Mouse (Mus musculus) liver, embryonic 13.5 days (tissue): ENCODE data around the gene Atrip. TPM values are rescaled to one million over a fixed set of nuclear protein-coding genes. Genes with fewer than 3 reads are reported as not detected.

Source experiments
- ATAC-seq: fragments of 200-750 bp; cut with Nextera tagmentation; 2 replicates; pipeline ENCODE4 v1.8.0; 2017; ENCODE audit warnings: low read depth, mild to moderate bottlenecking, moderate number of reproducible peaks, moderate library complexity
- DNase-seq: peaks from one replicate; pipeline ENCODE4 v3.0.0; 2022
- H3K27ac ChIP-seq: fragments of 300-500 bp; sonication (generic); 2 replicates; pipeline ENCODE4 v1.5.1; 2015; ENCODE audit warnings: moderate library complexity, mild to moderate bottlenecking, inconsistent platforms
- H3K27me3 ChIP-seq: fragments of 300-500 bp; sonication (generic); 2 replicates; pipeline ENCODE4 v1.6.1; 2015; ENCODE audit warnings: mild to moderate bottlenecking, inconsistent platforms
- H3K36me3 ChIP-seq: fragments of 300-500 bp; sonication (generic); 2 replicates; pipeline ENCODE4 v1.6.1; 2015; ENCODE audit warnings: mild to moderate bottlenecking, inconsistent platforms
- H3K4me1 ChIP-seq: fragments of 300-500 bp; sonication (generic); replicated peaks from 2 replicates; pipeline ENCODE4 v1.6.1; 2015; ENCODE audit warnings: inconsistent platforms
- H3K4me2 ChIP-seq: fragments of 300-500 bp; sonication (generic); 2 replicates; pipeline ENCODE4 v1.6.1; 2015; ENCODE audit warnings: inconsistent platforms, mild to moderate bottlenecking, moderate library complexity
- H3K4me3 ChIP-seq: fragments of 300-500 bp; sonication (generic); replicated peaks from 2 replicates; pipeline ENCODE4 v1.5.1; 2015; ENCODE audit warnings: mild to moderate bottlenecking, inconsistent platforms
- H3K9ac ChIP-seq: fragments of 300-500 bp; sonication (generic); 2 replicates; pipeline ENCODE4 v1.6.1; 2015; ENCODE audit warnings: mild to moderate bottlenecking, inconsistent platforms
- H3K9me3 ChIP-seq: fragments of 300-500 bp; sonication (generic); replicated peaks from 2 replicates; pipeline ENCODE4 v1.6.1; 2016; ENCODE audit warnings: inconsistent platforms
- WGBS: fragments of 180-500 bp; shearing (Covaris S2); methylation state at CpG from one replicate; pipeline ENCODE4 v1.1.7; 2015; ENCODE audit not compliant: insufficient replicate concordance; 5-methylcytosine and 5-hydroxymethylcytosine counted together
- polyA plus RNA-seq: library from polyadenylated mRNA; unstranded; fragments of >200 nt; fragmentation: Nextera tagmentation; extraction: Ambion mirVana; gene quantifications from 2 replicates; pipeline ENCODE4 v1.2.1, GENCODE M21; 2015

Gene Atrip
- polyA plus RNA-seq, 1 experiment from 2014 or later, result 12.7 TPM

GRCm38 (mm10) chr9:109030312-109030711 lies 43.6 kb downstream of the Atrip start:
- Histone ChIP-seq H3K27ac (no peak overlapping the region), H3K9ac (no peak overlapping the region), H3K27me3 (no peaks in the 10 kb centered on the region; the same call in 1 of the 2 replicates), H3K36me3 (no peaks in the 10 kb centered on the region), H3K9me3 (no peaks in the 10 kb centered on the region), H3K4me1 (peaks cover 13% of the 10 kb centered on the region), H3K4me3 (no peak overlapping the region), H3K4me2 (no peak overlapping the region)
- ATAC-seq, result no peak
- WGBS, result 50% methylated on average over 3 of the region's 3 CpGs
- DNase-seq, result no peak

- Histone ChIP-seq H3K4me2 (no peak overlapping the region), H3K9ac (no peak overlapping the region), H3K27ac (no peak overlapping the region), H3K9me3 (no peaks in the 10 kb centered on the region), H3K4me3 (no peak overlapping the region), H3K27me3 (no peaks in the 10 kb centered on the region; the same call in 1 of the 2 replicates), H3K4me1 (peaks cover 13% of the 10 kb centered on the region), H3K36me3 (no peaks in the 10 kb centered on the region)
- 68% methylated on average over 5 of the region's 5 CpGs for WGBS
- no peak for DNase-seq
- no peak for ATAC-seq
Observed at GRCm38 (mm10) chr9:109028919-109029318, 45.0 kb downstream of the Atrip start.

- ATAC-seq (no peak), DNase-seq (no peak)
- 72% methylated on average over 3 of the region's 3 CpGs for WGBS
- Histone ChIP-seq H3K36me3 (no peaks in the 10 kb centered on the region), H3K27me3 (no peaks in the 10 kb centered on the region; the same call in 1 of the 2 replicates), H3K4me1 (peaks cover 13% of the 10 kb centered on the region), H3K4me3 (no peak overlapping the region), H3K9me3 (no peaks in the 10 kb centered on the region), H3K27ac (no peak overlapping the region), H3K9ac (no peak overlapping the region), H3K4me2 (no peak overlapping the region)
Observed at GRCm38 (mm10) chr9:109028421-109028820, 45.5 kb downstream of the Atrip start.

GRCm38 (mm10) chr9:109027521-109027920 lies 46.4 kb downstream of the Atrip start:
- no peak for DNase-seq
- WGBS, result 61% methylated on average over 8 of the region's 8 CpGs

GRCm38 (mm10) chr9:109022866-109023685 lies 50.8 kb downstream of the Atrip start:
- Histone ChIP-seq H3K27ac (no peak overlapping the region), H3K9me3 (no peaks in the 10 kb centered on the region), H3K4me3 (no peak overlapping the region), H3K27me3 (no peaks in the 10 kb centered on the region; the same call in 1 of the 2 replicates), H3K9ac (no peak overlapping the region), H3K4me1 (peaks cover 3% of the 10 kb centered on the region), H3K36me3 (no peaks in the 10 kb centered on the region), H3K4me2 (no peak overlapping the region)
- no peak for ATAC-seq
- no peak for DNase-seq
- 61% methylated on average over 17 of the region's 17 CpGs for WGBS

More at GRCm38 (mm10) chr9:109027521-109027920, 46.4 kb downstream of the Atrip start:
- Histone ChIP-seq H3K27me3 (no peaks in the 10 kb centered on the region; the same call in 1 of the 2 replicates), H3K27ac (no peak overlapping the region), H3K36me3 (no peaks in the 10 kb centered on the region), H3K4me3 (no peak overlapping the region), H3K4me1 (peaks cover 7% of the 10 kb centered on the region), H3K4me2 (no peak overlapping the region), H3K9ac (no peak overlapping the region), H3K9me3 (no peaks in the 10 kb centered on the region)
- ATAC-seq, result no peak

- no peak overlapping the region for H3K27ac ChIP-seq
- H3K9ac ChIP-seq, result no peak overlapping the region
- no peak overlapping the region for H3K4me2 ChIP-seq
- H3K36me3 ChIP-seq, result no peaks in the 10 kb centered on the region
- H3K9me3 ChIP-seq, result no peaks in the 10 kb centered on the region
- ATAC-seq, result no peak
- H3K4me1 ChIP-seq, result peaks cover 20% of the 10 kb centered on the region
- WGBS, result 46% methylated on average over 4 of the region's 4 CpGs
- DNase-seq, result no peak
- no peaks in the 10 kb centered on the region; the same call in 1 of the 2 replicates for H3K27me3 ChIP-seq
- no peak overlapping the region for H3K4me3 ChIP-seq
Observed at GRCm38 (mm10) chr9:109021428-109021827, 52.5 kb downstream of the Atrip start.

- Histone ChIP-seq H3K9me3 (no peaks in the 10 kb centered on the region), H3K36me3 (no peaks in the 10 kb centered on the region), H3K4me3 (peak overlapping the region; percentile 5), H3K4me2 (peak overlapping the region; percentile 52), H3K27ac (peak overlapping the region; percentile 77), H3K9ac (peak overlapping the region; percentile 53), H3K4me1 (peaks cover 42% of the 10 kb centered on the region), H3K27me3 (peaks cover 3% of the 10 kb centered on the region; the same call in 1 of the 2 replicates)
- ATAC-seq (peak; percentile 90), DNase-seq (peak; percentile 65)
- WGBS, result 9% methylated on average over 11 of the region's 11 CpGs
Observed at GRCm38 (mm10) chr9:109016973-109017604, 56.8 kb downstream of the Atrip start.

- Histone ChIP-seq H3K4me3 (no peak overlapping the region), H3K36me3 (no peaks in the 10 kb centered on the region), H3K9ac (0 out of 2 replicates have a peak overlapping the region, but pooled peaks have one; percentile 9), H3K4me1 (peaks cover 42% of the 10 kb centered on the region), H3K27me3 (peaks cover 3% of the 10 kb centered on the region; the same call in 1 of the 2 replicates), H3K9me3 (no peaks in the 10 kb centered on the region), H3K27ac (0 out of 2 replicates have a peak overlapping the region, but pooled peaks have one; percentile 35), H3K4me2 (peak overlapping the region; percentile 30)
- ATAC-seq, result peak; percentile 67
- whole genome bisulfite sequencing, result 18% methylated on average over 8 of the region's 8 CpGs
- DNase-seq, result no peak
Observed at GRCm38 (mm10) chr9:109015397-109015796, 58.5 kb downstream of the Atrip start.

- 0 out of 2 replicates have a peak overlapping the region, but pooled peaks have one; percentile 18 for H3K27ac ChIP-seq
- WGBS, result 77% methylated on average over 14 of the region's 14 CpGs
- H3K4me3 ChIP-seq, result no peak overlapping the region
- H3K9ac ChIP-seq, result no peak overlapping the region
- no peaks in the 10 kb centered on the region for H3K36me3 ChIP-seq
- ATAC-seq, result no peak
- no peak overlapping the region for H3K4me2 ChIP-seq
- peaks cover 36% of the 10 kb centered on the region for H3K4me1 ChIP-seq
- no peak for DNase-seq
- no peaks in the 10 kb centered on the region for H3K9me3 ChIP-seq
- 0 out of 2 replicates have a peak, but pooled peaks cover 3% of the 10 kb centered on the region for H3K27me3 ChIP-seq
Observed at GRCm38 (mm10) chr9:109010316-109010690, 63.6 kb downstream of the Atrip start.

- no peaks in the 10 kb centered on the region for H3K9me3 ChIP-seq
- 27% methylated on average over 17 of the region's 17 CpGs for WGBS
- no peaks in the 10 kb centered on the region for H3K36me3 ChIP-seq
- no peak overlapping the region for H3K9ac ChIP-seq
- ATAC-seq (peak; percentile 86), DNase-seq (peak; percentile 57)
- H3K4me2 ChIP-seq, result peak overlapping the region; percentile 17; the same call in 1 of the 2 replicates
- H3K4me3 ChIP-seq, result no peak overlapping the region
- 0 out of 2 replicates have a peak, but pooled peaks cover 3% of the 10 kb centered on the region for H3K27me3 ChIP-seq
- peaks cover 32% of the 10 kb centered on the region for H3K4me1 ChIP-seq
- H3K27ac ChIP-seq, result 0 out of 2 replicates have a peak overlapping the region, but pooled peaks have one; percentile 18
Observed at GRCm38 (mm10) chr9:109009636-109010315, 64.1 kb downstream of the Atrip start.
